9 mouse cellular contexts compared by ENCODE assay signal in genomic region chr9:29332296-29333090, GRCm38 (mm10).
DNase-seq lines count a peak whose midpoint lies in the region; ATAC-seq and TF ChIP-seq lines count a peak whose summit lies in the region.
"Had no signal": no experiment of that assay in that cellular context is flagged by ENCODE, and none has a peak within 500 bp of the region (broad histone marks: within the 10 kb centered on the region; RNA-seq: fewer than 3 reads in every experiment).

No protein-coding gene starts in this region.

- no peak overlapping the region for H3K27ac ChIP-seq in midbrain, embryonic 14.5 days (replicated peaks; ENCODE audit: low read depth, low read length)

- no peak for TF ChIP-seq CTCF in Patski (IDR thresholded peaks at IDR 0.05)

- H3K4me2 ChIP-seq in midbrain, embryonic 14.5 days (ENCODE audit: low read length): no peak overlapping the region

- in situ Hi-C loops in Patski (cut with MboI; ENCODE audit: low pct_unique_long_range_greater_than_20kb): loop anchor here (5.0 kb wide), 1 partner anchor 75 kb away; no protein-coding TSS in a partner anchor

- no peaks in the 10 kb centered on the region for H3K27me3 ChIP-seq in Patski
- no peaks in the 10 kb centered on the region for H3K27me3 ChIP-seq in midbrain, embryonic 14.5 days (ENCODE audit: control insufficient read depth, insufficient read depth, low read length)

- CTCF ChIA-PET in Patski (lab: Charles Lee): interaction anchor here (0.6 to 1.8 kb wide), 5 partner anchors 15 to 89 kb away, joined by 3 to 8 read pairs (median 3); no protein-coding TSS in a partner anchor

- POLR2A ChIA-PET in Patski (lab: Charles Lee): interaction anchor here (0.6 kb wide), 1 partner anchor 551 kb away, joined by 5 read pairs; no protein-coding TSS in a partner anchor

- WGBS in midbrain, embryonic 14.5 days: 32% methylated on average over 3 of the region's 3 CpGs

- H3K9me3 ChIP-seq in midbrain, embryonic 14.5 days (ENCODE audit: control insufficient read depth, low read length): no peaks in the 10 kb centered on the region

- peak; percentile 27 for DNase-seq in embryo, embryonic 10 days (ENCODE audit: low spot score)
- no peak for DNase-seq in embryo, embryonic 9.5 days (ENCODE audit: extremely low spot score)
- peak; percentile 72 for DNase-seq in Patski (ENCODE audit: low read depth, low spot score)
- peak; percentile 52 for DNase-seq in forelimb bud, embryonic 11.5 days (ENCODE audit: low read depth, low spot score)
- DNase-seq in kidney, postnatal 14 days: peak; percentile 43
- no peak for DNase-seq in layer of hippocampus, adult 9-10 months (ENCODE audit: low spot score)
- no peak for DNase-seq in midbrain, embryonic 14.5 days
- DNase-seq: retina, postnatal 1 day had no signal

- ATAC-seq in Patski: peak; percentile 79
- no peak for ATAC-seq in granulocyte monocyte progenitor cell, adult 5-6 weeks (replicated peaks; ENCODE audit: poor library complexity, severe bottlenecking)
- ATAC-seq in midbrain, embryonic 14.5 days (ENCODE audit: low FRiP score, low TSS enrichment): no peak

- no peaks in the 10 kb centered on the region for H3K4me1 ChIP-seq in midbrain, embryonic 14.5 days (ENCODE audit: control insufficient read depth, insufficient read depth, low read length)

- H3K9ac ChIP-seq in midbrain, embryonic 14.5 days (replicated peaks; ENCODE audit: low read length): no peak overlapping the region

- no peak overlapping the region for H3K4me3 ChIP-seq in midbrain, embryonic 14.5 days (replicated peaks; ENCODE audit: low read depth, low read length)

- H3K36me3 ChIP-seq in midbrain, embryonic 14.5 days (ENCODE audit: control insufficient read depth, insufficient read depth, low read length): no peaks in the 10 kb centered on the region

Comparison
In these comparisons a context has a peak if more than half of its experiments do, and no peak if none do; other contexts are left out.
1. DNase-seq: peak in embryo, embryonic 10 days (single experiment), Patski (single experiment), forelimb bud, embryonic 11.5 days (single experiment) and kidney, postnatal 14 days (single experiment); none in embryo, embryonic 9.5 days (single experiment), layer of hippocampus, adult 9-10 months (single experiment) and midbrain, embryonic 14.5 days (single experiment).